Mouse (Mus musculus) adrenal gland, adult 18-20 months (tissue): ENCODE measurements around the gene Ptprb. TPM values are rescaled to one million over a fixed set of nuclear protein-coding genes. Genes with fewer than 3 reads are reported as not detected.

Experiments used
- DNase-seq, 2 experiments: peaks; one replicate each; pipeline ENCODE4 v3.0.0; 2021 to 2022; ENCODE audit warnings: low spot score in 2 of 2
- total RNA-seq, 2 experiments: library from RNA; stranded (reverse); gene quantifications; 1 replicate in 1 of 2; 2 replicates in 1 of 2; pipeline ENCODE4 v1.2.3; 2021

Ptprb gene
- total RNA-seq, 2 experiments from 2014 or later: 34.6 to 34.8 TPM

DNA sequence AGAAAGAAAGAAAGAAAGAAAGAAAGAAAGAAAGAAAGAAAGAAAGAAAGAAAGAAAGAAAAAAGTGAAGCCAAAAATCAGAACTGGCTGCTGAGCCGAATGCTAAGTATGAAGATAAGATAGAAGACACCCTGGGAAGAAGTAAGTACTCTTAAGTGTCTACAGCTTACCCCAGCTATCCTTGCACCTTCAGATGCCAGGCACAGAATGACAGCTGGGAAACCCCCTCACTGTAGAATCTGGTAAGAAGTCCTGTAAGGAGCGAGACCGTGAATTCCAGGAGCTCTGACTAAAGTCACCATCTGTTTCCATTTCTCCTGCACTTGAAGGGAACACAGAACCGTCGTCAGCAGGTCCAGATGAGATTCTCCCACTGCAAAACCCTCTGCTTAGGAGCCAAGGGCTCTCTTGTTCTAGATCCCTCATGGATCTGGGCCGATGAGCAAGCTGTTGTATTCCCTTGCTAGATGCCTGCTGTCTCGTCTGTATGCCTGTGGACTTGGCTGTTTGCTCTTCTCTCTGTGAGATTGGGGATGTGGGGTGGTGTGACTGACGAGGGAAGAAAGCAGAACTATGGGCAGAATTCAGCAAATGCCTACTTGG lies 15.9 kb downstream of the Ptprb start:
- DNase-seq: no peak

DNA sequence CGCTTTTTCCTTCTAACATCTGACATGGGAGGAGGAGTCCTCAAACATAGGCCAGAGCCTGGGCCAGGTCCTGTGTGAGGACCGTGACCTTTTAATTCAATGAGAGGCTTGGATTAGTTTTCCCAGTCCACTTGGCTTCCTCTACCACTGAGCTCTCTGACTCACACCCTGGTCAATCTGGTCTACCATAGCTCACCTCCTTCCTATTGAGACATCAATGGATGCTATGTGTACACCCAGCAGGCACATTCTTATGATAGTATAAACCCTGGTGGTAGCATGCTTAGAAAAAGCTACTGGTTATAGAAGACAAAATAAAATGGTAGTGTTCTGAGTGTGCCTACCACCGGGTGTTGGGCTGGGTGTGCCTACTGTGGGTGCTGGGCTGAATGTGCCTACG lies 21.1 kb downstream of the Ptprb start:
- no peak for DNase-seq

DNA sequence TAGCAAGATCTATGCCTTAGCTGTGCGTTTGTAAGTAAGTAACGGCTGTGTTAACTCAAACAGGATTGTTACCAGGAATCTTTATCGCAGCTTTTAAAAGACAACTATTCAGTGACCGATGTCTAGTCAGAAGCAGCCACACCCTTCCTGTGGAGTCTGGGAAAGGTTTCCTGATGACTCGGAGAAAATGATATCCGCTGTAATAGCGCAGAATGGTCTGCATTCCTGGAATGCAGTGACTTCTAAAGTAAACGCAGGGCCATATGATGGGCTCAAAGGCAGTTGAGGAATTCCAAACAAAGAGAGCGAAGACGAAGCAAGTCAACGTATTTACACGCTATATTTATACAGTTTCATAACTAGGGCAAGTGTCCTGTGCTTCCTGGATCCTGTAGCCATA lies 22.5 kb downstream of the Ptprb start:
- no peak for DNase-seq

DNA sequence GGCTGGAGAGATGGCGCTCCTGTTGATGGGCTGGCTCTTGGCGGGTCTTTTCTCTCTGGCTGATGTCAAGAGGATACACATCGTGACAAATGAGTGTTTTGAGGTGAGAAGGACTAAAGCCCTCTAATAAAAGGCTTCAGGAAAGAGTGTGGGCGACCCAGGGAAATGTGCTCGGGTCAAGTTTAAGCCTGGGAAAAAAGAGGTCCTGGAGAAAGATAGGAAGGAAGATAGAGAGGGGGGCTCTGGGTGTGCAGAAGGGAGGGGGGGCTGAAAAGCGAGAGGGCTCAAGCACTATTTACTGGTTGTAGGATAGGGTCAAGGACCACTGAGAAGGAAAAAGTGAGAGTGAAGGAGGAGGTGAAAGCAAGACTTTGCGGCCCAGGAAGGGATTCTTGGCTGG lies 25.5 kb downstream of the Ptprb start:
- no peak for DNase-seq

DNA sequence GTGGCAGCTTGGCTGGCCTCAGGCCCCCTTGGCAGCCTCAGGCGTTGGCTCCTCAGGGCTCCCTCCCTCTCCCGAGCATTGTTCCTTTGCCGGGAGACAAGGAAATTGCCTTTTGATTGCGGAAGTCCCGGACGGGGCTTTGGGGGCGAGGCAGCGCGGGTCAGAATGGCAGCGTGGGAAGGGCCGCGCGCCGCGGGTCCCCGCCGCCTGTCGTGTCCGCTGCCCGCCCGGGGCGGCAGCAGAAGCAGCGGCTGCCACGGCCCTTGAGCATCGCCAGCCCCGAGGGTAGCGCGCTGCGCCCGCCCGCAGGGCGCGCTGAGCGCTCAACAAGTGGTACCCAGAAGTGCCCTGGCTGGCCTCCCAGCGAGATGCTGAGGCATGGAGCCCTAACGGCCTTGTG lies 25.9 kb downstream of the Ptprb start:
- DNase-seq: peak; percentile 9 to 54

DNA sequence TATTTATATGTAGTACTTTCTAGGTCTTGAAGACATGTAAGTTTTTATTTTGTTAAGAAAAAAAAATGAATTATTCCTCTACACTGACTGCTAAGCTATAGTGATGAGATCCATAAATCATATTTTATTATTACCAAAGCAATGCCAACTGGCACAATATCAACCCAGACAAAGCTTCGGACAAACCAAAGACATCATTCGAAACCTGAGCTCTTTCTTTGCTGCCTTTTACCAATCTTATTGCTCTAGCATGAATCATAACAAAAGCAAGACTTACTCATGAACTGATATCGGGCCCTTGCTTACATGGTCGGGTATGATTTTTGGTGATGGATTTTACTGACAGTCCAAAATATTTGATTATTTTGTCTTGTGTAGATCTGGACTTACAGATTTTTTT lies 29.0 kb downstream of the Ptprb start:
- no peak for DNase-seq

DNA sequence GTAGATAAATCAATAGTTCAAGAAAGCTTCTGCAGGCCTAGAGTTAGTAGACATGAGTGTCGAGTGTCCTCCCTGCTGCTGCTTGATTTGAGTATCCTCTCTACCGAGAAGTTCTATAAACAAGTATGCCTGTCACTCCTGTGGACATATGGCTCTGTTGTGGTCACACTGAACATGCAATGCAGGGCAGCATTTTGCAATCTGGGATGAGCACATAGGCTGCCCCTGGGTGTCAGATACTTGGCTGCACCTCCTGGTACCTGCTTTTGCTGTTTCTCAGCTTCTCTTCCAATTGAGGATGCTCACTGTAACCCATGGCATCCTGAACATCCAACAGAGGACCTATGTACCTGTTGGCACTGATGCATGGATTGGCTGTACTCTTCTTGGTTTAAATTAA lies 34.1 kb downstream of the Ptprb start:
- no peak for DNase-seq

DNA sequence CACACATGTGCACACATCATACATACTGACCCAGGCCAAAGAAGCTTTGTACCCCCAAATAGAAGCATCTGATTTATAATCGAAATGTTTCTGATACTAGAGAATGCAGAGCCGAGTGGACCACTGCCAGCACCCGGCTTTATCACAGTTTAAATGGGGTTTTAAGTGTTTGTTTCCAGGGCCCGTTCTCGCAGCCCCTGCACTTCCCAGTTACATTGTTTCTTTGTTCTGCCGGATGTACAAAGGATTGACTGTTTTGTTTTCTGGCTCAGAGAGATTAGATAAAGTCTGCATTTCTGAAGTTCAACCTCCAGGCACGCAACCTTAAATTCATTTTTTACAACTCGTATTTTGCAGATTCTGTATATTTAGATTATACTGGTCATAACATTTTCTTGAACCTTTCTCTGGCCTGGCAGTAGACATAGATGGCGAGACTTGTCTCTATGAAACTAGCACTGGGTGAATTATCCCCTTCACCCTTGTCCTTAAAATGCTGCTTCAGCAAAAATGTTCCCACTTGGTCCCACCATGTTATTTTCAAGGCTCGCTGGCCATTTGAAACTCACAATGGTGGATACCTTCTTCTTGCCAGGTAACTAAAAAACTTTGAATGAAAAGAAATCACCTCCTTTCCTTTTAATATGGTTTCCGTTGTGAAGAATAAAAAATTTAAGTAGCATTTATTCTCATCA lies 35.3 kb downstream of the Ptprb start:
- no peak for DNase-seq

DNA sequence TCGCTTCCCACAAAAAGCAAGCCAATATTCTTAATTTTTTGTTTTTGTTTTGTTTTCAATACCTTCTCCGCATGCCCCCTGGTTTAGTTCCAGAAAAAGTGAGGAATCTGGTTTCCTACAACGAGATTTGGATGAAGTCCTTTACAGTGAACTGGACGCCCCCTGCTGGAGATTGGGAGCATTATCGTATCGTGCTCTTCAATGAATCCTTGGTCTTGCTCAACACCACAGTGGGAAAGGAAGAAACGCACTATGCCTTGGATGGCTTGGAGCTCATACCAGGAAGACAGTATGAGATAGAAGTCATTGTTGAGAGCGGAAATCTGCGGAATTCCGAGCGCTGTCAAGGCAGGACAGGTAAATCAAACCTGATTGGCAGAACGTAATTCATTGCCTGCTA lies 43.9 kb downstream of the Ptprb start:
- peak; percentile 75 to 79 for DNase-seq

DNA sequence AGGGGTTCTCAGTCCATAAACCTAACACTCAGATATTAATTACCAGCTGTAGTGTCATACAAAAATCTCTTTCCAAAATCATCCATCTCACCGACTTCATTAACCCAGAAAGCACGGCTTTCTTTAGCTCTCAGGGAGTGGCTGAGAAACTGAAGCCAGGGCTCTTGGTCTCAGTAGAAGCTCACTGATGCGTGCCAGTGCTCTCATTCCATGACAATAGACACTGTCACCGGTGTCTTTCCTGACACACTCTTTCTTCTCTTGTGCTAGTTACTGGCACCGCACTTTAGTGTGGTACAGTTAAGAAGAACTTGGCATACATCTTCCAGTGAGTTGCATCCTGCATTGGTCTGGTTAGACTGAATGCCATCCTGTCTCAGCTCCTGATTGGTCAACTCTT lies 53.8 kb downstream of the Ptprb start:
- no peak for DNase-seq

DNA sequence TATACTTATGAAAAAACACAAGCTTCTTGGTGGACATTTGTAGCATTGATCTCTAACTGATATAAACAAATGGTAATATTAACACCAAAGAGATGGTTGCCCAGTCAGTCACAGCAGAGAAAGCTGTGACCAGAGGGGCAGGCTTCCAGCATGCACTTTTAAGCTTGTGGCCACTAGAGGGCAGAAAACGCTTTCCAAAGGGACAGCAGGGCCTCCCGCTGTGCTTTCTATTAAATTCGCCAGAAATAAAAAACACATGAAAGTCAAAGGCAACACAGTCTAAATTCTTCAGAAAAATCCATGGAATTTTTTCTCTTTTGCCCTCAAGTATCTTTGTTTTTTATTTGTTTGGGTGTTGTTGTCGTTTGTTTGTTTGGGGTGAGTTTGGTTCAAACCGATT lies 55.1 kb downstream of the Ptprb start:
- DNase-seq: peak; percentile 58 to 64

DNA sequence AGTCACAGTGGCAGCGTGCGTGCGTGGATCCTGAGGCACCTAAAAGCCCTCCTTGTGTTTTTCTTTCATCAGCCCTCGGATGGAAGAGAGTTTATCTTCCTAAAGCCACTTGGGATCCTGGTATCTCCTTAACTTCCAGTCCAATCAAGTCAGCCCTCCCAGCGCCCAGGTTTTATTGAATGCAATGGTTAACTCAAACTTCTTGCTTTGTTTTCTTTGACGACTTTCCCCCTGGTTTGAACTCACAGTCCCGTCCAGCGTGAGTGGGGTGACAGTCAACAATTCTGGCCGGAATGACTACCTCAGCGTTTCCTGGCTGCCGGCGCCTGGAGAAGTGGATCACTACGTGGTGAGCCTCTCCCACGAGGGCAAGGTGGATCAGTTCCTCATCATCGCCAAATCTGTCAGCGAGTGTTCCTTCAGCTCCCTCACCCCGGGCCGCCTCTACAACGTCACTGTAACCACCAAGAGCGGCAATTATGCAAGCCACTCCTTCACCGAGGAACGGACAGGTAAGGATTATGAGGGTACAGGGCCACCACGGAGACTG lies 55.7 kb downstream of the Ptprb start:
- no peak for DNase-seq

DNA sequence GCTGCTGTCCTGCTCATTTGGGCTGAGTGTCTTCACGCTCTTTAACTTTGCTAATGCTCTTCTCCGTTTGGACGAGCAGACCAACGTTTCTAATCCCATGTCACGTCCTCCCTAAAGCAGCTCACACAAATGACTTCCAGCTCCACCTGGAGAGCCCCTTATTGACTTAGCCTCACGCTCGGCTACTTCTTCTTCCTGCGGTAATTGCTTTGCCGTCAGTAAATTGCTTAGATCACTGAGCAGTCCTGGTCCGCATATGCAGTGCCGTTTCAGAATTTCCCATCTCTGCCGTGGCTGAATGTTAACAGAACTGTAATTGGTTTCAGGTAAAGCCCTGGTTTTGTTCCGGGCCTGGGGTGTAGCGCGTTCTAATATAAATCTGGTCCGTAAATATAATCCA lies 58.3 kb downstream of the Ptprb start:
- DNase-seq: no peak

DNA sequence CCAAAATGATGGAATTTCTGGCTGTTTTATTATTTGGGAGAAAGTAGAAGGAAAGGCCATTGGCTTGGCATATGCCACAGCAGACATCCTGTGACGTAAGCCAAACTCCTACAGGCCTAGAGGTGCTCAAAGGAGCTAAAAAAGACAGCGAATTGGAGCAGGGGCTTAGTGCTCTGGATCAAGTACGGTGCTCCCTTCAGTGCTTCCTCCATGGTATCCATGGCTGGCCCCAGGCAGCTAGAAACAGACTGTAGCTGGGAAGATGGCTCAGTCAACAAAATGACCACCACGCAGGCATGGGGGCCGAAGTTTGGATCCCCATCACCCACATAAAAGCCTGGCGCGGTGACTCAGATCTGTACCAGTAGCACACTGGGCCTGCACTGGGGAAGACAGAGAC lies 58.8 kb downstream of the Ptprb start:
- no peak for DNase-seq

DNA sequence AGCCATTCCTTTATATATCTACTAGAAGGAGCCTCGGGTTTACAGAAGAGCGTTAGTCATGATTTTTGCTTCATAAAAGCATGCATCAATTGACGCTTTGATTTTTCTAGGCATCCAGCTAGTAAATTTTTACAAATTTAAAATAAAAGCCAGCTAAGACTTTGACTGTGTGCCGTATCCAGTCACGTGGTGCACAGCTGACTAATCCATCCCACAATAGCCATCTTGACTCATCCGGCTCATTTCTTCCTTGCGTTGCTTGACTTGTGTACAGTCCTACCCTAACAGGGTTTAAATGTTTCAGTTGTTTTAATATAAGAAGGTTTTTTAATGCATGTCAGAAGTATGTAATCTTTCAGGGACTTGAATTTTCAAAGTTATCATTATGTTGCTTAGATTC lies 60.0 kb downstream of the Ptprb start:
- DNase-seq: no peak

DNA sequence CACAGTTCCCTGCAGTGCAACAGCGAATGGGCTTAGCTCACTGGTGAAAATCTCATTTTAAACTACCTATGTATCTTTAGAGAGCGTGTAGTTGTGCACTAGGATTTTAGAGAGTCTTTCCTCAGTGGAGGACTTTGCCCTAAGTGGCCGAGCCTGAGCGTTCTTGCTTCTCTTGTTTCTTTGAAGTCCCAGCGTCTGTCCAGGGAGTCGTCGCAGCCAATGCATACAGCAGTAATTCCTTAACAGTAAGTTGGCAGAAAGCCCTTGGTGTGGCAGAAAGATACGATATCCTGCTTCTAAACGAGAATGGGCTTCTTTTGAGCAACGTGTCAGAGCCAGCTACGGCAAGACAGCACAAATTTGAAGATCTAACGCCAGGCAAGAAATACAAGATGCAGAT lies 65.9 kb downstream of the Ptprb start:
- DNase-seq: no peak

DNA sequence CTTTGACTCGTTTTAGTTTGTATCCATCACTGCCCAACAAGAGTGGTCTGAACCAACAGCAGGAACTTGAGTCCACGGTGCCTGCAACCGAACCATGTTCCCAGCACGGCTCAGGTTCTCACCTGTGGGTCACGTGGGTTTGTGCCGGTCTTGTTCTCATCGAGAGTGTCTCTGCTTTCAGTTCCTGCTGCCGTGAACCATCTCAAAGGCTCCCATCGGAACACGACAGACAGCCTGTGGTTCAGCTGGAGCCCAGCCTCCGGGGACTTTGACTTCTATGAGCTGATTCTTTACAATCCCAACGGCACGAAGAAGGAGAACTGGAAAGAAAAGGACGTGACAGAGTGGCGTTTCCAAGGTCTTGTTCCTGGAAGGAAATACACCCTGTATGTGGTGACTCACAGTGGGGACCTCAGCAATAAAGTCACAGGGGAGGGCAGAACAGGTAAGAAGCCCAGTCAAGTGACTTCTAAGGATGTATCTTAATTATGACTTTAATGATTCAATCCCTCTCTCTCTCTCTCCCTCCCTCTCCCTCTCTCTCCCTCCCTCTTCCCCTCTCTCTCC lies 71.4 kb downstream of the Ptprb start:
- DNase-seq: no peak

DNA sequence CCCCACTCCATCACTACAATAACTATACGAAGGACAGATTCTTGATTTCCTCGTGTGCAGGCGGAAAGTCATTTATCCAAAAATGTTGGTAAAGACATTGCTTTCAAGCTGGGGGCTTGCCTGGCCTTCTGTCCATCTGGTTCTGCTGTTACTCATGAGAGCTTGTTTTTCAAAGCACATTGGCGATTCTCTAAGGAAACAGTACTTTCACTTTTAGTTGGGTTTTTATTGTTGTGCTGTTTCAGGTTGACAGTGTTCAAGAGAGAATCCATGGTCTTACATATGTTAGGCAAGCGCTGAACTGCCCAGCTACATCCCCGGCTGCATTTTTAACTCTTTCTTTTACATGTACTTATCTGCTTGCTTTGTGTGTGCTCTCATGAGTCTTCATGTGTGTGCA lies 73.7 kb downstream of the Ptprb start:
- no peak for DNase-seq

DNA sequence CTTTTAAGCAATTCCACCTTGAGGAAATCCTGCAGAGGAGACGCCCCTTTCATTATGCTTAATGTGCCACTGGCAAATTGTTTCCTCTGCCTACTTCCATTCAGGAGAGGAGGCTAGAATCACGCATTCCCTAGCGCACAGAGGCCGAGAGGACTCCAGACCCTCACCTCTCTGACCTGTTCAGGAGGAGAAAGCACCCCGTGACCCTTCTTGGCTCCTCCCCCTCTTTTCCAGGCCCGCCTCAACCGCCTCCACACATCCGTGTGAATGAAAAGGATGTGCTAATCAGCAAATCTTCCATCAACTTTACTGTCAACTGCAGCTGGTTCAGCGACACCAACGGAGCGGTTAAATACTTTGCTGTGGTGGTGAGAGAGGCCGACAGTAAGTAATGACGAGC lies 75.2 kb downstream of the Ptprb start:
- DNase-seq: no peak

DNA sequence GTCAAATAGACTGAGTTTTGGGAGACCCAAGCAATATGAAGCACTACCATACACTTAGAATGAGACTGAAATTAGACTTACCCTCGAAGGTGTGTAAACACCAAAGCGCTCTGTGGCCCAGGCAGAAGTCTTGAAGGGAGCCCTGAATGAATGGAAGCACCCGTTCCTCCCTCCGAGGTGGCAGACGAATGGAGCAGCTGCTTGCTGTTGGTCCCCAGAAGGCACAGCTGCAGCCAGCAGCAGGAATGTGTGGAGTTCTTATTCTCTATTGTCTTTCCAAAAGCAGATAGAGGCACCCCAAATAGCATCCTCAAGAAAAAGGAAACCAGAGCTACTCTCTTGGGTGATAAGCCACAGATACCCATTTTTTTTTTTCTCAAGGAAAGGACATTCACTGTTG lies 79.0 kb downstream of the Ptprb start:
- no peak for DNase-seq

DNA sequence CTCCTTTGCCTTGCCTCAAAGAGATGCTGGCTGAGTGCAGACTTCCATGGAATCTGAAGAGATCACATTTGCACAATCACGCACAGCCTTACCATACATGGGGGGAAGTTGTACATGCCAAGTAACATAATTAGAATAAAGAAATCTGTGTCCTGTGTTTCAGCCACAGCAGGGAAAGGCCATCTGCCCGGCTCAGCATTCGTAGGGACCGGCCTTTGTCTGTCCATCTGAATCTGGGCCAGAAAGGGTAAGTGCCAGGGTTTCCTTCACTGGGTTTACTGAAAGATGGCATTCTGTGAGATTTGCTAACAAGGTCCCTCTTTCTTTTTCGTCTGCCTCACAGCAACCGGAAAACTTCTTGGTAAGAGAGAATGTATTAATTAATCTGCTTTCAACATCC lies 86.9 kb downstream of the Ptprb start:
- no peak for DNase-seq

DNA sequence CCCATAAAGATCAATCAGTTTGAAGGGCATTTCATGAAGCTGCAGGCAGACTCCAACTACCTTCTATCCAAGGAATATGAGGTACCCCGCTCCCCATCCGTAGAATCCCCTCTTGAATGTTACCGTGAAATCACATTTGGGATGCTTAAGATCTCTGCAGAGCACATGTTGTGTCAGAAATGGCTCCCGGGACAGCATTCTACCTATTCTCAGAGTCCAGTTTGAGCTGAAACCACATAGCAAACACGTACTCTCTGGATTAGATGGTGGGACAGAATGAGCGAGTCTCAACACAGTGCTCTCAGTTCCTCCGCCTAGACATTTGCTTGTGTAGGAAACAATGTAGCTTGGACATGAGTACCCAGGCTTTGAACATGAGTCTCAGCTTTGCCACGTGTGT lies 87.3 kb downstream of the Ptprb start:
- DNase-seq: no peak

DNA sequence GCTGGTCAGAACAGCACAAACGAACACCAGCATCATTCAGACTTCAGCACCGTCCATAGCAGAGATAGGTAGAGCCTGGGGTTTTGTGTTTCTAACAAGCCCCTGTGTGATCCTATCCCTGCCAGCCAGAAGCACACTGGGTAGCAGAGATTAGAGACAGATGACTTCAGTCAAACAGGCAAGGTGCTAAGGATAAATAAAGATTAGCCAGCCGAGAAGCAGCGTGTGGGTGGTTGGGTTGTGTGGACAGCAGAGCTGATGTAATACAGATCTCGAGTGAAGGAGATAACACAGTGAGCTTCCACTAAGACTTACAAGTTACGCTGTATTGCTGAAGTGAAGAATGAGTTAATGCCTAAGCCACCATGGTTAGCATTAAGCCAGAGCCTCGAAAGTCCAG lies 89.4 kb downstream of the Ptprb start:
- no peak for DNase-seq
